Mouse (Mus musculus) small intestine, adult 10 weeks (tissue): ENCODE results near the gene Cyb5r3. TPM values are rescaled to one million over a fixed set of nuclear protein-coding genes. Genes with fewer than 3 reads are reported as not detected.

ENCODE experiments used
- polyA plus RNA-seq: library from polyadenylated mRNA; stranded (reverse); fragments of 350-450 nt; fragmentation: Illumina TruSeq; extraction: RNeasy Lipid Tissue Mini Kit (QIAGEN cat#74804); gene quantifications from one replicate; pipeline ENCODE4 v1.2.3, GENCODE M21; 2014; ENCODE audit warnings: low replicate concordance

Gene Cyb5r3
- polyA plus RNA-seq = 107 TPM

DNA sequence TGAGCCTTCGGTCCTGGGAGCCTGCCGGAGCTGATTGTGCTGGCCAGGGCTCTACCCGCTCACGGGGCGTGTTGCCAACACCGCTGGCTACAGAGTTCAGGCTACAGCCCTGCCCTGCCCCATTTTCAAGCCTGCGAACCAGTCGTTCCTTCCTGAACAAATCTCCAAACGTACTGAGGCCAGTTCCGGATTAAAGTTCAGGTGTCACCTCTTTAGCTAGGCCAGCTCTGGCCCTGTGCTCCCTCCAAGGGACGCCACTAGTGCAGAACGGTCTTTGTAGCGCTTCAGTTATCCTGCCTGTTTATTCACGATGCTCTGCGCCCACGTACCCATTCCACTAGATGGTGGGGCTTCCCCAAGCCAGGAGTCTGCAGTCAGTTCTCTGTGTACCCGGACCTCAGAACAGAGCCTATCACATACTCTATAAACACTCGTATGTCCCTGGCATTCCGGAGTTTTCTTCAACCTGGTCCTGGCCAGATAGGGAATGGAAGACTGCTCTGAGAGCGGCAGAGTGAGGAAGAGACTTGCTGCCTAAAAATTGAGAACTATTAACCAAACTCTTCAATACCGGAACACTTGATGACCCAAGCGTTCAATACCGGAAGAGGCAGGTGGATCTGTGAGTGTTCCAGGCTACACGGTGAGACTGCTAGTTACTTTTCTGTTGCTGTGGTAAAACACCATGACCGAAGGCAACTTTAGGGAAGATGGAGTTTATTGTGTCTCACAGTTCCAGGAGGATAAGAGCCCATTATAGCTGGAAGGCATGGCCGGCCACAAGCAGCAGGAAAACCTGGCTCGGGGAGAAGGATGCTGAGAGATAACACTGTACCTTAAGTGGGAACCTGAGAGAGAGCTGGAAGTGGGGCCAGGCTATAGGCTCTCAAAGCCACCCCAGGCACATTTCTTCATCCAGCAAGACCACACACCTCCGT, at the start of gene Cyb5r3:
Gene Cyb5r3 (minus strand): TSS at position 101 of the 938 bp plus-strand sequence.

DNA sequence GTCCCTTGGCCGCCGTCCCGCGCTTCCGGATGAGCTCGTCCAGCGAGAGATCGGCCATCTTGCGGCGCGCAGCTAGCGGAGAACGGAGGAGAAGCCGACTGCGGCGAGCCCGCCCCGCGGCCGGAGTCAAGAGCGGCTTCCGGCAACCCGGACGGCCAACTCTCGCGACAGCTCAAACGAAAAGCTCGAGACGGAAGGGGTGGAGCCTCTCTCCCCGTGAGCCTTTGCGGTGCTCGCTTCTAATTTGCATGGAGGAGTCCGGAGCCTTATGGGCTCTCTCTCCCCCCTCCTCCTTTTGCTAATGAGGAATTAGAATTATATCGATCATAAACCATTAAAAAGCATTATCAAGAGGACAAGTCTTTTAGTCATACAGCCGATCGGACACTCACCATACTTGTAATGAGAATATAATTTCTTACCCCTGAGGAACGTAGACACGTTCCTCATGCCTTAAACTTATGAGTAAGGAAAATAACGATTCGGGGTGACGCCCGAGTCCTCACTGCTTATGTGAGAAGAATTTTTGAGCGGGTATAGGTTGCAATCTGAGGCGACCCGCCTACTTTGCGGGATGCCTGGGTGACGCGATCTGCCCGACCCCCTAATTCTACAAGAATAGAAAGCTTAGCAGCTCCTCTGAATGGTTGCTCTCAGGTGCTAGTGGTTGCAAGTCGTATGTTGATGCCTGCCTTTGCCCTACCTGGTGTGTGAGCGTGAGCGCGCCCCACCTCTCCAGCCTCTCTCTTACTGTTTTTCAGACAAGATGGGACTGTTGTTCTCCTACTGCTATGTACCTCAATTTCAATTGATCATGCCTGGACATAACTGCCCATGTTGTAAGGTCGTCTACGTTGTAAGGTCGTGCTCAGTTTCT, 23.0 kb downstream of the Cyb5r3 start, which contains the start of gene Poldip3:
Gene Poldip3 (minus strand): TSS at position 189 of the 877 bp plus-strand sequence.

DNA sequence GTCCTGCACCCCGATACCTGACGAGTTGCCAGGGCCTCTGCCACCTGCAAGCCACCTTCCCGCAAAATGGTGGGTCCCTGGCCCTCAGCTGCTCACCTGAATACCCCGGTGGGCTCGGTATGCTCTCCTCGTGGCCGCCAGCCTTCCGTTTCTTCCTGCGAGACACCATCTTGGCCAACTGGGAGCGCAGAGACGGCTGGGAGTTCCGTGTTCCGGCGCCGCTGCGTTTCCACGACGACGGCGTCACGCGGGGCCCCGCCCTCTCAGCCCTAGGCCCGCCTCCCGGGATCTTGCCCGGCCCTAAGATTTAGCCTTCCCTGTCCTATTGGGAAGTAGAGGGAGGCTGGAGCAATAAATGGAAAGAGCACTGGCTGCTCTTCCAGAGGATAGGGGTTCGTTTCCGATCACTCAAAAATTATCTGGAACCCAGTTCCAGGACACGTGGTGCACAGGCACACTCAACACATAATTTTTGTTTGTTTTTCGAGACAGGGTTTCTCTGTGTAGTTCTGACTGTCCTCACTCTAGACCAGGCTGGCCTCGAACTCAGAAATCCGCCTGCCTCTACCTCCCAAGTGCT, 49.7 kb downstream of the Cyb5r3 start, which contains the start of gene Rrp7a:
Gene Rrp7a (minus strand): TSS at position 236 of the 580 bp plus-strand sequence.

Other genes starting within 250 kb of the Cyb5r3 start
- 10.4 TPM for gene Tcf20, start 184.7 kb downstream of the Cyb5r3 start, polyA plus RNA-seq
- 0.26 TPM for gene Nfam1, start 139.3 kb downstream of the Cyb5r3 start, polyA plus RNA-seq
- gene Serhl, start 83.1 kb downstream of the Cyb5r3 start, polyA plus RNA-seq = 5.9 TPM
- 0.67 TPM for gene Rrp7a, start 49.8 kb downstream of the Cyb5r3 start, polyA plus RNA-seq
- gene Poldip3, start 23.2 kb downstream of the Cyb5r3 start, polyA plus RNA-seq = 15.9 TPM
- not detected for gene A4galt, start 79.2 kb upstream of the Cyb5r3 start, polyA plus RNA-seq
- 45.9 TPM for gene Arfgap3, start 177.7 kb upstream of the Cyb5r3 start, polyA plus RNA-seq